Mouse (Mus musculus) CD4-positive, CD25-positive, alpha-beta regulatory T cell, adult 2 months (primary cell): Measurements from ENCODE around the gene Ranbp17.

Source experiments
- DNase-seq: peaks from one replicate; pipeline ENCODE4 v3.0.0-alpha.2; 2012; ENCODE audit warnings: low read depth, low spot score

Gene Ranbp17

DNA sequence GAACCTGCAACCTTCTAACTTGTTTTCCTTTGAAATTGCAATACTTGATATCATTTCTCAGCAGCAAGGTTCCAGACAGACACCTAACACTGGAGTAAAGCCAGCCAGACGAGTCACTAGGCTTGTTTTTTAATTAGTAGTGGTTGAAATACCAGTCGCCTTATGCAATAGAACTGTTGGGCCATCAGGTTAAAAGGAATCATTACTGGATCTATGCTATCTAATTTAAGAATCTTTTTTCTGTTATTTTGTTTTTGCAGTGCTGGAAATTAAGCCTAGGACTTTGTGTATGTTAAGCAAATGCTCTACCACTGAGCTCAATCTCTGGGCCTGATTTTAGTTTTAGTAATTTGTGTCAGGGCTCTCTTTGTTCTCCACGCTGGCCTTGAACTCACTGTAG, 91.3 kb downstream of the Ranbp17 start:
- no peak for DNase-seq

DNA sequence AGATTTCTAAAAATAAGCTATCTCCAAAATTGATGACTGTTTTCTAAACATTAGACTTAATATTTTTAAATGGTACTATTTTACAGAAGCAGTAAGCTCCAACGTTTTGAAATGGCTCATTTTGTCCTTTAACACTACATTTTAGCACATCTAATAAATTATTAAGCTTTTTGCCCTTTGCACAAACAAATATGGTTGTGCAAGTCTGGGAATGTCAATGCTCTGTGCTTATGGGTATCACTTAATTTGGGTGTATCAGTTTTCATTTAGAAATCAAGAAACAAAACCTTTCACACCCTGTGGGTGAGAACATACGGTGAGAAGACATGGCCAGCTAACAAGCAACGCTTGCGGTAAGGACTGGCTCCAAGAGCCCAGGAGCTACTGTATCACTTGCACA, 108.9 kb downstream of the Ranbp17 start:
- no peak for DNase-seq

DNA sequence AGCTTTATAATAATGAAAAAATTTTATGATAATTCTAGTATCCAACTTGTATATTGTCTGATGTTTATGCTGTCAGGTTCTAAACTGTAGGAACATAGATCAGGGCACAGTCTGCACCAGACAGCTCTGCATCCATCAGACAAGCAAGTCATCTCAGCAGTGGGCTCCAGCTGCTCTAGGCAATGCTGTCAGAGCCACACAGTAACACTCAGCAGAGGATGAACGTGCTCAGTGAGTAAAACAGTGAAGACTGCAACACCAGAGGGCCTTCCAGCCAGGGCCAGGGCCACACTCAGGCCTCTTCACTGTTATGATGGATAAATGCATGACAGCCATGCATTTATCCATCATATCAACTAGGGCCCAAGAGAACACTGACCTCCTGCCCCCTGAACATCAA, 114.2 kb downstream of the Ranbp17 start:
- no peak for DNase-seq

DNA sequence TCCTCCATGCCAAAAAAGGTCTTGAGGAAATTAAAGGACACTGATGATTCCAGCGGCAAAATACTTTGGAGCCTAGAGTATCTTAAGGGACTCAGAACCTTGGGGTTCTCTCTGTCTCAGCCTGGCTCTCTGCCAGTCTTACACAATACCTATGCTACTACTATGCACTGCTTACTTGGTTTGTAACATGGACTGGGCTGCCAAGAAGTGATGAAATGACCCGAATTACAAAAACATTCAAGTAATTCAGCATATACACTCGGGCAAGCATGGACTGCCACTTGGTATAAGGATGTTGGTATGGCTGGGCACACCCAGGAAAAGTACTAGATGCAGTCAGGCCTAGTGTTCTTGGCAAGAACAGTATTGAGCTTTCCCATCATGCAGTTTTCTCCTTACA, 114.8 kb downstream of the Ranbp17 start:
- DNase-seq: no peak

DNA sequence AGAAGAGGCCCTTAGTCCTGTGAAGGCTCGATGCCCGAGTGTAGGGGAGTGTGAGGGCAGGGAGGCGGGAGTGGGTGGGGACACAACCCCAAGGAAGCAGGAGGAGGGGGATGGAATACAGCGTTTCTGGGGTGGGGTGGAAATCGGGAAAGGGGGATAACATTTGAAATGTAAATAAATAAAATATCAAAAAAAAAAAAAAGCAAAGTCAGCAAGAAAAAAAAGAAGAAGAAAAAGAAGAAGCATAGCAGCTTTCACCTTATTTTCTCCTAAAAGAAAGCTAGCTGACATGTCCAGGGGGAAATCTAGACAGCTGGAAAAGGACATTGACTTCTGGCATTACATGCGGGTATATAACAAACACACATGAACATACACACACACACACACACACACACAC, 117.3 kb downstream of the Ranbp17 start:
- DNase-seq: no peak

DNA sequence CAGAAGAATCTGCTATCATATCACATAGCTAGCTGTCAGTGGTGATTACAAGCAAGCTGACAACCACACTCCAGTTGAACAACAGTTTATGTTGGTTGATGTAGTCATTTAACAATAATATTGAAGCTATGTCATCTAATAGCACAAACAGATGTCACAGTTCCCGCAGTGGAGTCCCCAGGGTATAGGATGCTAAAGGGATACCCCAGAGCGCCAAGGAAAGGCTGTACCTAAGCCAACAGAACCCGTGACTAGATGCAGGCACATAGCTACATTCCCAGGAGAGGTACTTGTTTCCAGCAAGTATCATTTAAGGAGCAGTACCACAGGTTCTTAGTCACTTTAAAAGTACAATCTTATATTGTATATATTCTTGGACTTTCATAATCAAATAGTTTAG, 119.5 kb downstream of the Ranbp17 start:
- DNase-seq: no peak

DNA sequence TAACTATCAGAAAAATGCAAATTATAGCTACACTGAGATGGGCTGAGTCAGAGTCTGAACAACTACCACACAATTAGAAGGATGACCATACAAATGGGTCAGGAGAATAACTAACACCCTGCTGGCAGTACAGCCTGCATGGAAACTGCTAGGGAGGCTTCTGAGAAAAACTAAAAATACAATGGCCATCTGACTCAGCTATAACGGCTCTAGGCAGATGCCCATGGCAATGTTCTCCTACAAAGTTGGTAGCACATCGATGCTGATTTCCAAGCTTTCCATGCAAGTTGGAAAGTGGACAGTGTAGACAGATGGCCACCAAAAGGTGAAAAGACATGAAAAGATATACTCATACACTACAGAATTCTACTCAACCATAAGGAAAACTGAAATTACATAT, 124.9 kb downstream of the Ranbp17 start:
- DNase-seq: no peak

DNA sequence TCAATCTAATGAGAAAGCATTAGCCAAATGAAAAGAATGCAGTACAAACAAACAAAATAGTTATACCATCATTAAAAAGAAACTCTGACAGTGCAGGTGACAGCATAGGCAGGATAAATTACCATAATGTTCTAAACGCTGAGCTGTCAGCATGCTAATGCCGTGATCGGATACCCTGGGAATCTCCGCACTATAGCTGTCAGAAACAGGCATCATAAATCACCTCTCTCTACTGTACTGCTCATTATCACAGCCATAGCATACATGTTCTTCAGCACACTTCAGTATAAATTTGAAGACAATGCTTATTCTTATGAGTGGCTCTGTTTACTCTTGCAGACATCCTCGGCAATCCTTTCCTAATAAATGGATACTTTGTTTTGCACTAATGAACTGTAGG, 151.7 kb downstream of the Ranbp17 start:
- no peak for DNase-seq

DNA sequence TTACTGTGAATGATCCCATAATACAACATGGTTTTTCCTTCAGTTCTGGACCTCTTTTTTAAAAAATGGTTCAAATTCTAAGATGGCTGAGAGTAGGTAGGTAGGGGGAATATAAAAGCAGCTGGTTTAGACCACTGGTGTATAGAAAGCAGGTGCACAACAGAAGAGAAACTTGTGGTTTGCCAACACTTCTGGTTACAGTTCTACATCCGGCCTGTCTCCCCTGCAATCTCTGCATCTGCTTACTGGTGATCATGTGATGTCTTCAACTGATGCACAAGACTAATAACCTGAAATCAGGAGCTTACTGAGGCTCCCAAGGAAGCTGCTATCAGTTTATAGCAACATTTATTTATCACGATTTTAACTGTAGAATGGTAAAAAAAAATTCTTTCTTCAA, 164.3 kb downstream of the Ranbp17 start:
- peak; percentile 1 for DNase-seq

DNA sequence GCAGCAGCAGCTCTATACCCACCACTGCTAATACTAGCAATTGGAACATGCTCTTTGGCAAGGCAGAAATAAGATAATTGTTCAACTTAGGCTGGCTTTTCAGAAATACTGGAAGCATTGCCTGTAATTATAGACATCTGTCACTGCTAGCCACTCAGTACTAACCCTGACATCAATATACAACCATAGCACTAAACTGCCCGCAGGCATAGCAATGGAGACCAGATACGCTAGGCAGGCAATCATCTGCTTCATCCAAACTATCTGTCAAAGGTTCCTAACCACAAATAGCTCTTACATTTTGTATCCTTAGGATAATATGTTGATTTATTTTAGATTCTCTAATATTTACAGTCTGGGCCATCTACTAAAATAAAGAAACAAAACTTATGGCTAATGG, 171.5 kb downstream of the Ranbp17 start:
- DNase-seq: no peak

DNA sequence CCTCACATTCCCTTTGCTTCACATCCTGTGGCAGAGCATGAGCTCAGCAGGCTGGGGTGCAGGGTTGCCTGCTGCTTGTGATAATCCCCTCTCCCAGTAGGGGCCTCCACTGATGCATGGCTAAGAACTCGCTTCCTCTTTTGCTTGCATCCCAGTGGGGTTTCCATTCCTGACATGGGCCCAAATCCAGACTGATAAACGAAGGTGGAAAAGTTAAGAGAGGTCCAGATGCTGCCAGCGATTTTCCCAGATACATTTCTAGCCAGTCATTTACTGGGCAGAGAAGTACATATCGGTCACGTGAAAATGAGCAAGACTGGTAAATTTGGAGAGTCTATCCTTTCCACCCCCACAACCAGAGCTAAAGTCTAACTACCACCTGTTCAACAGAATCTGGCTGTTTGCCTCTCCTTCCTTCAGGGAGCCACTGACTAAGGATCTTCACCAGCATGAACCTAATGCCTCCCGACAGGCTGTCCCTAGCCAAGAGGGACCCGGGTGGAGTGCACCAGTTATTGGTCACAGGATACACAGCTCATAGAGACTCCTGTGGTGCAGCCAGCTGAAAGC, 176.9 kb downstream of the Ranbp17 start:
- no peak for DNase-seq

DNA sequence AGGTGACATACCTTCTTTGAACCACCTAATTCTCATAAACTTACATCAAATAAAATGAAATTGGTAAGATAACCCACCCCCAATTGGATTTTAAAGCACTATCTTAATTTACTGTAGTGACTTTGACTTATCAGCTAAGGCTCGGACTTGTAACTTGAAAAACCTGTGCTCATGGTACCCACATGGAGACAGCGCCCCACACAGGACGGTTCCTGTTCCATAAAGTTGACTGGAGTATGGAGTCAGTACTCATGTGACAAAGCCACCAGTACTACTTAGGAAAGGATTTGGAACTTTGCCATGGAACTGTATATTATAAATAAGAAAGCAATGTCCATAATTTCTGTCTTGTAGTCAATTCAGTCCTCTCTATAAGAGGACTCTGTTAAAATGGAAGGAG, 177.9 kb downstream of the Ranbp17 start:
- no peak for DNase-seq

DNA sequence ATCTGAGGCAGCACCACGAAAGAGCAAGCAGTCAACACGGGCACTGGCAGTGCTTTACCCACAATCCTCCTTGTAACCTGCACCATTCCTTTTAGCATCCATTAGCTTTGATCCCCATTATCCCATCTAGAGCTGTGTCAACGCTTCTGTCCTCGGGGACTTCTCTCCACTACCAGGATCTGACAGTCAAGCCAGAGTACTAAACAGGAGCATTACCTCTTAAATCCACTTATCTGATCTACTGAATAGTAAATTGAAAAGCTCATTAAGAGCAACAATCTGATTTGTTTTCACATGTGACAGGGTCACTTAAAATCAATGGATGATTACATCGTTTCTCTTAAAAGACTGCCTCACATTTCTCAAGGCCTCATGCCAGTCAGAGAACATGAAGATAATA, 181.4 kb downstream of the Ranbp17 start:
- no peak for DNase-seq

DNA sequence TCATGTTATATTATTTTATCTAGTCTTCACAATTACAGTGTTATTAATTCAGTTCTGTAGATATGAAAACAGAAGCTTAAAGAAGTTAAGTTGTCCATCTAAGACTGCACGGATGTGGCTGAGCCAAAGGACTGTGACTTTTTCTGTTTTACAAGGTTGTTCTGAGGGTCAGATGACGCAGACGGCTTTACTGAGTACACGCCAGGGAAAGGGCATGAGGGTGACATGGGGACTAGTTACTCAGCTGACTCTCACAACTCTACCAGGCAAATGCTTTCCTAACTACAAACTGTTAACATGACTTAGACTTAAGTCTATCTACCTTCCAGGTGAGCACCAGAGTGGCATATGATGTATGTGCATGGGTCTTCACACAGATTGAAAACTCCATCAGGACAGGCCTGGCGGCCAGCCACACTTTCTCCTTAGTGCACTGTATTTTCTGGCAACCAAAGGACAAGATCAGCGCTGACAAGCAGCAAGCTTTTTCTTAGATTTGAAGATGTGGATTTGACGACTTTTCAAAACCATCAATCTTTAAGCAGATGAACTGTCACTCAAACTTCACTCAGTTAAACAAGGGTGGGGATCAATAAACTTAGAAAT, 194.4 kb downstream of the Ranbp17 start:
- no peak for DNase-seq

DNA sequence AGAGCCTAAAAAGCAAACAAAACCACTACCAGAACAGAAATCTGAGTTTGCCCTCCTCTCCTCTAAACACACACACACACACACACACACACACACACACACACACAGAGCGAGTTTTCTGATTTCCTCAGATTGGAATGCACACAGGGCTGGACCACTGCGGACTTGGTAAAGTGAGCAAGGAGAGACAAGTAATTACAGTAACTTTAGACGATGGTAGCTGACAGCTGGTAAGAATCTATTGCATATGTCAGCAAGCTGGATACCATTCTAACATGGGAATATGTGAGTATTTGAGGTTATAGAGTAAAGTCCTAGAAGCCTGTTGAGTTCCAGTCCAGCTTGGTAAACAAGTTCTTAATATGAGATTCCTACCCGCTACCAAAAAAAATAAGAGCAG, 204.0 kb downstream of the Ranbp17 start:
- DNase-seq: no peak

DNA sequence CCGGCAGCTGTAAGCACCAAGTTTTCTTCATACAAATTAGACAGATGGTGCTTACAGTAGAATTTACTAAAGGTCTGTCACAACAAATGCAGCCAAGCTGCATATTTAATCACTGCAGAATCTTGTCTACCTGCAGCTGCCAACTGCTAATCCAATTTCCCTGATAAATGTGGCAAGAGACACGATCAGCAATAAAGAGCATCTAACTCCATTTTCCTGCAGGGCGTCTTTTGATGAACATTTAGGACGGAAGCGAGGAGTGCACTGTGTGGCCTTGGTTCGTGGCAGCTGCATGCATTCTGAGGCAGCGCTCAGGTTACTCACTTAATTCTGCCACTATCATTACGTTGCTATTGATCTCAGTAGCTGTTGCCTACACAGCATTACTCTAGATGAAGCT, 212.7 kb downstream of the Ranbp17 start:
- no peak for DNase-seq

DNA sequence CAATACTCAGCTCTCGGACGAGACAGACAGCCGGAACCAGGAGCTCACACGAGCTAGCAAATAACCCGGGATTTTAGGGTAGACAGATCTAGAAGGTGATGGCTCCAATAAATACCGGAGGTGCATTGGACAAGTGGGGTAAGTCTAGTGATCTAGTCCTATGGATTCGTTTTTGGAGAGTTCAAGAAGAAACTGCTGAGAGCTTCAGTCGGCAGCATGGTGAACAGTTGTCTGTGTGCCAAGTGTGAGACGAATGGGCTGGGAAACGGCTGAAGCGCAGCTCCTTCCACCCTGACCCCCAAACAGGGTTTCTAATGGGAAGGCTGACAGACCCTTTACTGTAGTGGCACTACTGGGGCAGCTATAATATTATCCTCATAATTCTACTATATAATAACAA, 214.2 kb downstream of the Ranbp17 start:
- DNase-seq: no peak

DNA sequence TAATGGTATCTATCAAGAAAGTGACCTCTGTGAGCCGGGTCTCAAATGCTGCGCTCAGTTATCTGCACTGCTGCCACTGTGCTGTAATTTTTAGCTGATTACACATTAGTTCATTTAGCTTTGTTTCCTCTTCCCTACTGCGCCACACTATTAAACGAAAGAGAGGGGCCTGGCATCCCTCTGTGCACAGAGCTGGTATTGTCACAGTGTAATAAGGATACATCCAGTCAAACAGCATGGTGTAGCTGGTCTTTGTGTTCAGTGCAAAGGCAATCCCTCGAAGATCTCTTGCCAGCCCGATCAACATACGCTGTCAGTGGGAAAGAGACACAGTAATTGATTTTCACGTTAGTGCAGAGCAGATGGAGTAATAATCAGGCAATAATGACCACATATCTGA, 216.4 kb downstream of the Ranbp17 start:
- DNase-seq: no peak

DNA sequence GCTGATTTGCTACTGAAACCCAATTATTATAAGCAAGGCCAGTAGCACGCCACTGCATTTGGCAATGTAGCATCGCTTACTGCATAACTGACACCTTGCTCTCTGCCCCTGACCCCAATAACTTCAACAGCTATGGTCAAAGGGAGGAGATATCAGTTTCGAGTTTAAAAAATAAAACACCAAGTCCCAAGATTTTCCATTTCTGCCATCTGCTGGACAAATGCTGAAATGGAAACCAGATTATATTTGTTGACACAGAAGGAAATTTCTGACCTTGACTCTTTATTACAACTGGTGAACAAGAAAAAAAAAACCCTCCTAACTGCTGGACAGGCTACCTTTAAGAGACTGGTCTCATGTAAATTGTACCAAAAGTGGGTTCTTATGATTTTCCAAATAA, 218.1 kb downstream of the Ranbp17 start:
- DNase-seq: peak; percentile 4

DNA sequence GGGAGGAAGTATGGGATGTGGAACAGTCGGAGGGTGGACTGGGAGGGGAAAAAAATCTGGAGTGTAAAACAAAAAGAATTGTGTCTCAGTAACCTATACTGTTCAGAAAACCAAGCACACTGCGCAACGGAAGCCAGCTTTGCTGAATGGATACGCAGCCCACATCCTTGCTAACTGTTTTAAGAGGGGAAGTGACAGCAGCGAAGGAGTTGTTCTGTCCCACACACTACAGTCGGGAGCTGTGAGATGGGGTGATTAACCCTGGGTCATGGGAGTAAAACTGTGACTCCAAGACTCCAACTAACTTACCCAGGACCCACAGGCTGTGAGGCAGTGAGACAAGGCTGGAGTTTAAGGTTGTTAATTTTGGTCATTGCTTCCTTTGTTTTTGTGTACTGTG, 219.5 kb downstream of the Ranbp17 start:
- no peak for DNase-seq

DNA sequence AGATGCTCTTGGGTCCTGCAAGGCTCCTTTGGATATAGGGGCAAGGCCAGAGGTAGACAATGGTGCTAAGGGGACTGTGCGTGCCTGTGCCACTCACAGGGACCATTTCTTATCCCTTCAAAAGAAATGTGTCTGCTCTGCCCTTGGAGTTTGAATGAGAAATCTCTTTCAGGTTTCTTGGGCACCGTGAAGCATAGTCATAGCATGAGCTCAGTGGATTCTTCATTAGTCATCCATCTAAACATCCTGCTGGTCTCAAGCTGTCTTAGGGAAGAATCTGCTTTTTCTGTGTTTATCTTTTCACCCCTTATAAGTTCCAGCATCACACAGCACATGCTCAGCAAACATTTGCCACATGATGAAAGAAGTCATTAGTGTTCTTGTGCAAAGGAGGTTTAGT, 235.0 kb downstream of the Ranbp17 start:
- no peak for DNase-seq

DNA sequence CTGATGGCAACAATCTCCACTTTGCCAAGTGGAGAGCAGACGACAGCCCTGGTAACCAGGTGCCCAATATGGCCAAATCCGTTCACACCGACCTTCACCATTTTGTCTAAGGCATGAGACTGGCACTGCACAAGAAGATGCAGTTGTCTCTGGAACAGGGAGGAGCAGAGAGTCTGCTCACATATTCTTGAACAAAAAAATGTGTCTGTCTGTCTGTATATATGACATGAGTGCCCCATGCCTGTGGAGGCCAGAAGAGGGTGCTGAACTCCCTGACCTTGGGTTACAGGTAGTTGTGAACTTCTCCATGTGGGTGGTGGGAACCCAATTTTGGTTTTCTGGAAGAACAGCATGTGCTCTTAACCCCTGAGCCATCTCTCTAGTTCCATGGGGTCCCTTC, 236.9 kb downstream of the Ranbp17 start, which contains the start of gene Gm12117:
Gene Gm12117 (minus strand): TSS at position 101 of the 400 bp plus-strand sequence.
- DNase-seq: no peak

DNA sequence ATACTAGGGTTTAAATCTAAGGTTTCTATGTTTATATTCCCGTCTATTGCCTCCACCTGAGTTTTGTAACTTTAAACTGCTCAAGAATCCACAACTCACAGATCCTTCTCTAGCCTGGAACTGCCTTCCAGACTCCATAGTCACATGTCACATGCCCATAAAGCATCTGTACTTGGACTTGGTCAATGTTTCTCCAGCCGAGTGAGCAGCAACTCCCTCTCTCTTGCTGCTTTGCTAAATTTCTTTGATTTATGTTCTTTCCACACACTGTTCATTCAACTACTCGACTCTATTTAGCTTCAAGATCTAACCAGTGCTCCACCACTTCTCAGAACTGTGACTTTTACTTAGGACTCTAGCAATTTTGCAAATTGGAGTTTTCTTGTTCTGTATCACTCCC, 238.7 kb downstream of the Ranbp17 start:
- DNase-seq: no peak

DNA sequence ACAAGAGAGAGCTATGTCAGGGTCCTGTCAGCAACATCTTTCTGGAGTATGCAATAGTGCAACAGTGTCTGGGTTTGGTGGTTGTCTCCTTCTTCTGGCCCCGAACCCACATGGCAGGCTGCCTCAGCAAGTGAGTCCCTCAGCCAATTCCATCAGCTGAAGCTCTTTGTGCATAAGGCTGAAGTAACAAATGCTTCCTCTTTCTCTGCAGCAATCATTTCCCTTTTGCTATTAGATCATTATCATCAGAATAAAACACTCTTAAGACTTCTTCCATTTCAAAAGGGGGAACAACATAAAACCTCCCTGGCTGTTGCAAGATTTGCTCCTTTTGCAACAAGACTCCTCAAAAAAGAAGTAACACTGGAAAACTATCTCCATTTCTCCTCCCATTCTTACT, 239.3 kb downstream of the Ranbp17 start:
- DNase-seq: no peak
